Mouse (Mus musculus) G1E (cell line): ENCODE results near the gene Chpt1. TPM values are rescaled to one million over a fixed set of nuclear protein-coding genes. Genes with fewer than 3 reads are reported as not detected.

Experiments
- ATAC-seq: 2 replicates; pipeline ENCODE4 v1.8.0; 2016; ENCODE audit warnings: mild to moderate bottlenecking; ENCODE audit not compliant: insufficient number of reproducible peaks, poor library complexity, low FRiP score, severe bottlenecking; ENCODE audit errors: extremely low read depth
- DNase-seq: peaks from one replicate; pipeline ENCODE4 v3.0.0; 2012; ENCODE audit warnings: low spot score
- H3K27me3 ChIP-seq: 2 replicates; pipeline ENCODE4 v1.6.1; 2012; ENCODE audit warnings: mild to moderate bottlenecking, low read length, inconsistent platforms; ENCODE audit not compliant: insufficient read depth
- H3K36me3 ChIP-seq: replicated peaks from 2 replicates; pipeline ENCODE3; 2012; ENCODE audit warnings: mild to moderate bottlenecking, inconsistent platforms
- H3K4me1 ChIP-seq: 2 replicates; pipeline ENCODE4 v1.6.1; 2012; ENCODE audit warnings: low read depth, low read length, inconsistent platforms, mixed read lengths; ENCODE audit not compliant: insufficient read depth
- H3K4me3 ChIP-seq: 2 replicates; pipeline ENCODE4 v1.5.1; 2012; ENCODE audit warnings: low read depth, mild to moderate bottlenecking, inconsistent platforms, low read length, moderate library complexity, mixed read lengths
- H3K9me3 ChIP-seq: replicated peaks from 2 replicates; pipeline ENCODE4 v1.6.1; 2012; ENCODE audit warnings: inconsistent platforms
- CTCF ChIP-seq: IDR thresholded peaks from 2 replicates; pipeline ENCODE4 v1.5.1; 2012; ENCODE audit warnings: low read depth, low read length, inconsistent platforms, mixed read lengths
- GATA1 ChIP-seq: IDR thresholded peaks from 2 replicates; pipeline ENCODE4 v1.6.1; 2012; ENCODE audit warnings: borderline replicate concordance, low read length, inconsistent platforms, mixed read lengths
- GATA2 ChIP-seq: IDR thresholded peaks from 2 replicates; pipeline ENCODE4 v1.6.1; 2012; ENCODE audit warnings: low read depth, low read length, inconsistent platforms, borderline replicate concordance
- POLR2AphosphoS5 ChIP-seq: IDR thresholded peaks from 2 replicates; pipeline ENCODE4 v1.6.1; 2012; ENCODE audit warnings: low read depth, low read length, inconsistent platforms; ENCODE audit not compliant: insufficient replicate concordance
- TAL1 ChIP-seq: conservative IDR thresholded peaks from 2 replicates; pipeline ENCODE4 v1.6.1; 2012; ENCODE audit warnings: low read depth, low read length, inconsistent platforms, mixed read lengths
- polyA plus RNA-seq: library from polyadenylated mRNA; stranded (reverse); fragments of >175 nt; gene quantifications from 2 replicates; pipeline ENCODE4 v1.2.3, GENCODE M21; 2012
- total RNA-seq, 2 experiments: library from RNA; stranded (forward) in 1 of 2; stranded (reverse) in 1 of 2; fragments of 200-1000 nt in 1 of 2; fragments of >200 nt in 1 of 2; fragmentation: Nextera tagmentation in 1 of 2; gene quantifications; 2 replicates each; pipeline ENCODE4 v1.2.3; 2014 to 2017

Gene Chpt1
- total and polyA plus RNA-seq, 3 experiments, result 9.3 to 40.8 (median 11.4) TPM

DNA sequence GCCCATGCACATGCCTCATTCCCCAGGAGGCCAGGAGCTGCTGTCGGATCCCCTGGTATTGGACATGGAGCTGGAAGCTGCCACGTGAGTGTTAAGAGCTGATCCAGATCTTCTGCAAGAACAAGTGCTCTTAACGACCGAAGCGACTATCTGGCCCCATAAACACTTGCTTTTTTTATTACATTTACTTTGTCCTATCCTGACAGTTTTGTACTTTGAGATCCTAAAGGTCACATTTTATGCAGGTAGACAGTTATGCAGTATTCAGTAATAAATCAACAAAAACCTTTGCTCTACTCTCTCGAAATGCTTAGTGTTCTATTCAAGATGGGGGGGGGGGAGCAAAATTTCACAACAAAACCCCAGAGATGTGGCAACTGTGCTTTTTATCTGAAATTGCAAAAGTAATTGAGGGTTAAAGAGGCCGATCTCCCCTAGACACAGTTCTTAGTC lies 3.8 kb upstream of the Chpt1 start:
- ATAC-seq (no peak), DNase-seq (no peak)
- H3K27me3 ChIP-seq, result peaks cover 19% of the 10 kb centered on the region
- H3K4me3 ChIP-seq, result no peak overlapping the region
- TF ChIP-seq TAL1 (no peak), GATA2 (no peak), GATA1 (no peak), POLR2AphosphoS5 (no peak), CTCF (no peak)
- H3K4me1 ChIP-seq, result peaks cover 15% of the 10 kb centered on the region
- H3K36me3 ChIP-seq, result no peaks in the 10 kb centered on the region
- peaks cover 4% of the 10 kb centered on the region; the same call in 1 of the 2 replicates for H3K9me3 ChIP-seq

DNA sequence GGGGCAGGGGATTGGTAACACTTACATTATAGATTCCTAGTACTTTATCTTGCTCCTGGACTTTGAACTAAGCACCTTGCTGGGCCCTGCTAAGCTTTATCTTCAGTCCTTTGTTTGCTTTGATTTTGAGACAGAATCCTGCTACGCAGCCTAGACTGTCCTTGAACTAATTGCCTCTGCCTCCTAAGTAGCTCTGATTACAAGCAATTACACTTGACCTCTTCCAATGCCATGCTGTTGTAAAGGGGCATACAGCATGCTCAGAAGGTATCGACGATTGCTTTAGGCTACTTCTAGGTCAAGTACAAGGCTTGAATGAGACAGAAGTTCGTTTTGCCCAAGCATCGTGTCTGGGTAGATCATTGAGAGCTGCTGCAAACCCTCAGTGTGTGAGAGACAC lies 1.4 kb upstream of the Chpt1 start:
- Histone ChIP-seq H3K4me3 (no peak overlapping the region), H3K4me1 (peaks cover 18% of the 10 kb centered on the region), H3K36me3 (no peaks in the 10 kb centered on the region), H3K27me3 (peaks cover 12% of the 10 kb centered on the region), H3K9me3 (peaks cover 4% of the 10 kb centered on the region; the same call in 1 of the 2 replicates)
- no peak for TF ChIP-seq GATA2
- no peak for TF ChIP-seq GATA1
- TF ChIP-seq POLR2AphosphoS5, result no peak
- TF ChIP-seq TAL1, result no peak
- no peak for DNase-seq
- ATAC-seq, result no peak

DNA sequence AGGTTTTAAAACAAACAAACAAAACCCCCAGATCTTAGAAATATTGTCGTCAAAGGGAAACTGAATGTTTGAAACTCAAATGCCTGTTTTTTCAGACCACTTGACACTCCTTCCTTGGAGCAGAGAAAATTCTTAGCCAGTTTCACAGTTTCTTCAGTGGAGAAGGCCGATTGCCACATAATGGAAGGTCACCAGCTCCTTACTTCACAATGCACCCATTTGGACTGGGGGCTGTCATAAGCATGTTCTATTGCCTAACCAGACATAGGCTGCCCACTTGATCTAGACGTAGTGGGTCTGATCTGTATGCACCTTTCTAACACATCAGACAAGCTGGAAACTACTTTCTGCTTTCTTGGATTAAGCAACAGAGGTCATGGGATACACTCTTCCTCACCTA lies 608 bp upstream of the Chpt1 start:
- ATAC-seq (no peak), DNase-seq (no peak)
- Histone ChIP-seq H3K27me3 (peaks cover 12% of the 10 kb centered on the region), H3K4me1 (peaks cover 18% of the 10 kb centered on the region), H3K9me3 (peaks cover 4% of the 10 kb centered on the region; the same call in 1 of the 2 replicates), H3K4me3 (no peak overlapping the region; the same call in 1 of the 2 replicates), H3K36me3 (no peaks in the 10 kb centered on the region)
- TF ChIP-seq CTCF (no peak), GATA2 (no peak)

DNA sequence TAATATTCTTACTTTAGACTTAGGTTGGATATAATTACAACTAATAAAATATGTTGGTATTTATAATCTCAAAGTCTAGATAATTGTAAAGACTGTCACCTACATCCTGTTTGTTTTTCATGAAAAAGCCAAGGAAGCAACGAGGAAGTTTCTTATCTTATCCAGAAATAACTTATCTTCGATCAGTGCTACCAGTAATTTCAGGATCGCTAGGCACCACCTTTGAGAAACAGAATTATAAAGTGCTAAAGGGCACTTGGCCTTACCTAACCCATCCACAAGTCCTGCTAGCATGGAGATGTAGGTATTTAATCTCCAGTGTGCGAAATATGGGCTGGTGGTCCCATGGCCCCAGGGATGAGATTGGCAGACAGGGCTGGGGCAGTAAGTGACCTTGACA lies 954 bp downstream of the Chpt1 start:
- ATAC-seq, result no peak
- TF ChIP-seq TAL1 (no peak), POLR2AphosphoS5 (no peak), GATA1 (no peak), CTCF (no peak), GATA2 (no peak)

DNA sequence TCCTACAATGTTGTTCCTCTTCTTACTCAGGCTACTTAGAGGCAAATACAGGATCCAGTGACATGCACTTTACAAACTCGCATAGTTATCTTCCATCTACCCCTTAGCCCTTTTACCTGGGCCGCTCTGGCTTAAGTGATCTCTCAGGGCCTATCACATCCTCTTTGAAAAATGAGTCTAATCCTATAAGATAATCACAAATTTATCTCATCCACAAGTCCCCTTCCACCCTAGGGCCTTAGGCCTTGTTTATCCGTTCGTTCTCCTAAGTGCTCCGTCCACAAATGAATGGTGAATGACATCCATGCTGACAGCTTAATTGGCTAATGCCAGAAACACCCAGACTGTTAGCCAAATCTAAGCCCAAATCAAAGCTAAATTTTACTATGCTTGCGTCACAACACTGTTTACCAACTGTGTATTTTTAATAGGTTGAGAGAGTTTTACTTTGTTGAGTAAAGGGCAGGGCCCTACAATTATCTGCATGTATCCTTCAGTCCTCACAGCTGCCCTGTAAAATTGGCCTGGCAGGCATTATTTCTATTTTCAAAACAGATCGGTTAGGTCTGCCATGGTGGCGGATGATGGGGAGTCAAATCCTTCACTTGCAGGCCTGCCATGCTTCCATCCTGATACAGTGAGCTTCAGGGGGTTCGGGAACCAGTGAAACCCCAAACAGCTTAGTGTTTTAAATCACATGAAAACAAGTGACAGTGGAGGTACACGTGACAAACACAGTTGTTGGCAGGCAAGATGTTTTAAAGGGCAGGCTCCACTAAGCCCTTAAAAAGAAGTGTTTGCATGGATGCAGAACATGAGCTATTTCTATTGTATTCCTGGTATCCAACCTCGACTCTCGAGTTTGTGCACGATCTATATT lies 1.7 kb downstream of the Chpt1 start:
- Histone ChIP-seq H3K4me3 (no peak overlapping the region), H3K9me3 (peaks cover 4% of the 10 kb centered on the region; the same call in 1 of the 2 replicates), H3K27me3 (peaks cover 9% of the 10 kb centered on the region; the same call in 1 of the 2 replicates), H3K36me3 (no peaks in the 10 kb centered on the region), H3K4me1 (peaks cover 20% of the 10 kb centered on the region)
- TF ChIP-seq POLR2AphosphoS5 (no peak), GATA2 (no peak), TAL1 (no peak), CTCF (no peak), GATA1 (no peak)
- ATAC-seq (no peak), DNase-seq (no peak)

More for the DNA sequence above, 954 bp downstream of the Chpt1 start:
- Histone ChIP-seq H3K9me3 (peaks cover 4% of the 10 kb centered on the region; the same call in 1 of the 2 replicates), H3K36me3 (no peaks in the 10 kb centered on the region), H3K4me1 (peaks cover 18% of the 10 kb centered on the region), H3K4me3 (peak overlapping the region; percentile 73), H3K27me3 (peaks cover 12% of the 10 kb centered on the region)
- DNase-seq, result no peak

DNA sequence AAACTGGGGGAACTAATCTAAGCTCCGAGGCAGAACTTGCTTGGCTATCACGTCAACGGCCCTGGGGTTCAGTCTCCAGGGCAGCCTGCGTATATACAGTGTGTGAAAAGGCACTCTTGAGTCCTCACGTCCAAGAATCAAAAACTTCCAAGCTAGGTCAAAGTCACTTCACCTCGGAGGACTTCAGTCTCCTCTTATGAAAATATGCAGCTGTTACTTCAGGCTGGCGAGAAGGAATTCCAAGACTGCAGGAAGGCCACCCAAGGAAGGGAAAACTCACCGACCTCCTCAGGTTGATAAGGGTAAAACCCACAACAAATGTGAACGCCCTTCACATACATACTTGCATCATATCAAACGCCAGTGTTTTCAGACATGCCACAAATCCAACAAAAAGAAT lies 2.5 kb downstream of the Chpt1 start:
- peaks cover 24% of the 10 kb centered on the region for H3K4me1 ChIP-seq
- DNase-seq (no peak), ATAC-seq (no peak)
- peaks cover 4% of the 10 kb centered on the region; the same call in 1 of the 2 replicates for H3K9me3 ChIP-seq
- TF ChIP-seq GATA2 (no peak), TAL1 (no peak), POLR2AphosphoS5 (no peak), GATA1 (no peak), CTCF (no peak)
- no peaks in the 10 kb centered on the region for H3K36me3 ChIP-seq
- H3K4me3 ChIP-seq, result no peak overlapping the region
- peaks cover 3% of the 10 kb centered on the region; the same call in 1 of the 2 replicates for H3K27me3 ChIP-seq
